Mouse (Mus musculus) layer of hippocampus, postnatal 25 days (tissue): ENCODE results near the gene Barhl1. TPM values are rescaled to one million over a fixed set of nuclear protein-coding genes. Genes with fewer than 3 reads are reported as not detected.

Source experiments
- DNase-seq, 2 experiments: peaks; one replicate each; pipeline ENCODE4 v3.0.0; 2022; ENCODE audit warnings: mixed read lengths in 2 of 2, low spot score in 1 of 2; ENCODE audit errors: extremely low spot score in 1 of 2
- total RNA-seq, 2 experiments: library from RNA; stranded (reverse); gene quantifications; 2 replicates each; pipeline ENCODE4 v1.2.3; 2021

Gene Barhl1
- total RNA-seq, result not detected

DNA sequence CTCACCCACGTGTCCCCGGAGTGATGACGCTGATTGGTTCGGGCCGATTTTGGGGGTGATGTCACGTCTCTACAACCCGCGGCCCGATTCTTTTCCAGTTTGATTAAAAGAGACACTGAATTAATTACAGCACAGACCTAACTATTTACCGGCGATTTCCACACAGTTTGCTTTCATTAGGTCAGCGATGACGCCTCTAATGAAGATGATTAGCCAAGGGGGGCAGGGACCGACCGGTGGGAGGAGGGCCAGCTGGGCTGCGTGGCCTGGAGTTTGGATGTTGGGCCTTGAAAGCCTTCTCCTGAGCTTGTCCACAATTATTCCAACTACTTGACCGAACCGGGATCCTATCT lies at the start of gene Barhl1:
TSS of gene Barhl1 (minus strand) at position 156 of the 353 bp plus-strand sequence.
- DNase-seq, result no peak

GRCm38 (mm10) chr2:28963565-28963964 lies 47.1 kb upstream of the Barhl1 start:
- DNase-seq, result no peak

- DNase-seq, result no peak
These were observed 45.2 kb upstream of the Barhl1 start for GRCm38 (mm10) chr2:28961636-28962035.

- DNase-seq, result no peak
These were observed 44.6 kb upstream of the Barhl1 start for GRCm38 (mm10) chr2:28961024-28961585.

GRCm38 (mm10) chr2:28956874-28957273 lies 40.4 kb upstream of the Barhl1 start:
- no peak for DNase-seq

GRCm38 (mm10) chr2:28954595-28954994 lies 38.1 kb upstream of the Barhl1 start:
- DNase-seq, result no peak

DNA sequence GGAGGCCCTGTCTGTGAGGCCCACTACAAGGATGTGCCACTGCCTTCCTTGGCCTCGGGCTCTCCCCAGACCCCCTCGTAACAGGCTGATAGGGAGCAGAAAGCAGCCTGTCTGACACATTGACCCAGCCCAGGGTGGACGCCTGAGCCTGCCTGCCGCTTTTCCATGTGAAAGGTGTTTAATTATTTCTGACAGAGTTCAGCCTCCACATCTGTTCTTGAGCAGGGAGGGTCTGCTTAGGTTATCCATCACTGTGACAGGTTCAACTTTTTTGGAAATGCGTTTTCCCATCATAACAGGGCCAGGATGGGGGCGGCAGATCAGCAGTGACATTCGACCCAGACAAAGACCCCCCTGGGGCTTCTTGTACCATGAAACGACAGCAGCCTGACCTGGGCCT lies 36.5 kb upstream of the Barhl1 start:
- no peak for DNase-seq

DNA sequence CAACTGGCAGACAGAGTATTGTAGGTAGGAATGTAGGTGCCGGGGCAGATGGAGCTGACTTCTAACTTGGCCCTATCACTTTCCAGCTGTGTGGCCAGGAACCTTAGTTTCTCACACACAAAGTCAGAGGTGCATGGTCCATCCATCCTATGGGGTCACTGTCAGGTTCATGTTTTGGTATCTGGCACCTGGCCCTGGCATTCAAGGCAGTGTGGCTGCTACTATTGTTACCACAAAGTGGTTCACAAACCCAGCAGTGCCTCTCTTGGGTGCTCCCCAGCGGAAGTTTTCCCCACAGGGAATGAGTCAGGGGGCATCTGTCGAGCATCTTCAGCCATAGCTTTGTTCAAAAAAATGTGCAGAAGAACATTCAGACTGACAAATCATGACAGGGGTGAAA lies 29.8 kb upstream of the Barhl1 start:
- no peak for DNase-seq

- no peak for DNase-seq
These were observed 28.9 kb upstream of the Barhl1 start for GRCm38 (mm10) chr2:28945388-28945787.

DNA sequence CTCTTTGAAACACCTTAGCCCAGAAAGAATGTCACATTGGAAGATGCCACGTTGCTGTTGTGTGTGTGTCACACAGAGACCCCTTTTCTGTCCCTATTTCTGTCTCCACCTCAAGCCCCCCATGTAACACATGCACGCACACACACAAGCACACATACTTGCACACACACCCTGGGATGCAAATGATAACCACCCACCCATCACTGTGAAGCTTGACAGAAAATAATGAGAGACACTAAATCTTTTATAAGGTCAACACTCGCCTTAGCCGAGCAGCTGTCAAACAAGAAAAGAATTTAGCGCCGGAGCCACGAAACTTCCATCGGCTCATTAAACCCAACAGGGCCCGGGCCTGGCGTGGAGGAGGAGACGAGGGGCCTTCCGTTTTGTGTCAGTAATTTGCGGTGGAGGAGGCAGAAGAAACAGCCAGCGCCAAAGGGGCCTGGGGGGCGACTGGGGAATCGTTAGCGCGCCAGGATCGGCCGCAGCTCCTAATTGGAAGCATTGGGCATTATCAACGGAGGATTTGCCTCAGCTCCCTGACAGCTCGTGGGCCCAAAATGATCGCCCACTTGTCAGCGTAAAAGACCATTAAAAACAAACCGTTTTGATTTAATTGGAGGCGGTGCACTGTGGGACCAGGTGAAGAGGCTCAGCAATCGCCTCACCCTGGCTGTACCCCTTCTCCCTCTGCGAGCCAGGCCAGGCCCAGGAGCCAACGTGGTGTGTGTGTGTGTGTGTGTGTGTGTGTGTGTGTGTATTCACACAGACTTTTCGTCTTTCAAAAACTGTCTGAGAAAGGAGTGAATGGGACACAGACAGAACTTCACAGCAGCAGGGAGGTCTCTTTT lies 27.4 kb upstream of the Barhl1 start:
- no peak for DNase-seq

- no peak for DNase-seq
These were observed 22.5 kb upstream of the Barhl1 start for GRCm38 (mm10) chr2:28938997-28939396.

DNA sequence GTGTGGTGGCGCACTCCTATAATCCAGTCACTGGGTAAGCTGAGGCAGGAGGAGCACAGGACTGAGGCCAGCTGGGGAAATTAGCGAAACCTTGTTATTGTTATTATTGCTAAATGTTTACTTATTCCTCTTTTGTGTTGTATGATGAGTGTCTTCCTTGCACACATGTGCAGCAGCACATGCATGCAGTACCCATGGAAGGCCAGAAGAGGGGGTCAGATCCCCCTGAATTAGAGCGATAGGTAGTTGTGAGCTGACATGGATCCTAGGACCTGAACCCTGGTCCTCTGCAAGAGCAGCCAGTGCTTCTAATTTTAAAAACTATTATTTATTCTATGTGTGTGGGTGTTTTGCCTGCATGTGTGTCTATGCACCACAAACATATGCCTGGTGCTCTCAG lies 14.1 kb upstream of the Barhl1 start:
- DNase-seq, result no peak

DNA sequence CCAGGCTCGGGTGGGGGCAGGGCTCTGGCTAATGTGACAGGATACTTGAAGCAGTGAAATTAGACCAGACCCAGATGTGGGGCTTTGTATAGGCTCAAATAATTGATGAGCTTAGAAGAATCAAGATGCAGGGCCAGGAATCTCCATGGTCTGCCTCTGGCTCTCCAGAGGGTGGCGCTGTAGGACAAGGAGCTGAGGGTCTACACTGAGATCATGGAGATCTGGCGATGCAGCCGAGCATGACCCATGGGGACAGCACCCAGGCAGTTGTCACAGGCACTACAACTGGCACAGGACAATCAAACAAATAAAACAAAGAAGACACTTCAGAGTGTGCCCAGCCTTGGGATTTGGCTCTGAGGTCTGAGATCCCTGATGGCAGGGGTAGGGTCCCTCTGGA lies 7.4 kb upstream of the Barhl1 start:
- peak; percentile 69 to 95 for DNase-seq

DNA sequence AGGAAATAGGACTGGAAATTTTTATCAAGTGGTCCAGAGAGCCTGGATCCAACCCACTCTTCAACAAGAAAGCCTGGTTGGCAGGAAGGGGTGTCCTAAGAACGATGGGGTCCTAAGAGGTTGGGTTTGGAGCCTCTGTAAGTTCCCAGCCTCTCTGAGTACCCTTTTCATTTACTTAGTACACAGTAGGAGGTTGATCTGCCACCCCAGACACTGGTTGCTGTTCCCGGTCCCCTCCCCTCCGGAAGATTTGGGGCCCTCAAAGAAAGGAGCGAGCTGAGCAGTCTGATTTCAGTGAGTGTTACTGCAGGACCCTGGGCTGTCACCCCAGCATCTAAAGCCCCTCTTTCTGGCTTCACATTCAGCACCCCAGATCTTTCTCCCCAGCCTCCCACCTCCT lies 2.5 kb upstream of the Barhl1 start:
- DNase-seq, result no peak

DNA sequence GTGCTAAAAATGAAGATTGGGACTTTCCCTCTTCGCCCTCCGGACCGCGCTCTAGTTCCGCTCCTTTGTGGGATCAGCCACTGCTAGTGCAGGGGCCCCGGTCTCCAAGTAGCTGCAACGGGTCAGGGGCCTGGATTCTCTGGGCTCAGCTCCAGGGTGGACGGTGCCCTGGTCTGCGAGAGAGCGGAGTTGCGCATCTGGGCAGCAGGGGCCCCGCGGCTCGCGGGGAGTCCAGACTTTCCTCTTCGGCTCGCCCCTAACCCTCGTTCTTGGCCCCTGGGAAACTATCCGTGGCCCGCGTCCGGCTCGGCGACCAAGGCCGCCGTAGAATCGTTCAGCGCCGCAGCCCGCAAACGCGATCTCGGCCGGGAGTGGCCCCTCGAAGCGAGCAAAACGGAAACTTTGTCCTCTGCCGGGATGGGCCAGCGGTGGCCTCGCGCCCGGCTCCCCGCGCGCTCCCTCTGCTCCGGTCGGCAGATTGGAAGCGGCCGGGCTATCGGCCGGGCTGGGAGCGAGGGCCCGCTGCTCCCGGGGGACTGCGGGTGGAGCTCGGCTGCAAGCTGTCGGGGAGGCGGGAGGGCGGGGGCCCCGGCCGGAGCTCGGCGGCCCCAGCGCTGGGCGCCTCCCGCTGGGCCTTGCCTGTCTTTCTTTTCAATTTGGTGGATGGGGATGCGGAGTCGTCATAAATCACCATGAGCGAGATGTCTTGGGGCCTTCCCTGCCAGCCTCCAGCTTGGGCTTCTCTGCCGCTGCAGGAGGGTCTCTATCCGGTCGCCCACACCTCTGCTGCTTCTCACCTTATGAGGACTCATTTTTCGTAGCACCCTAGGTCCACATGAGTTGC lies 1.3 kb upstream of the Barhl1 start:
- no peak for DNase-seq

- no peak for DNase-seq
These were observed 669 bp upstream of the Barhl1 start for GRCm38 (mm10) chr2:28917156-28917517.

GRCm38 (mm10) chr2:28915768-28916512 lies 528 bp downstream of the Barhl1 start:
- no peak for DNase-seq

GRCm38 (mm10) chr2:28915104-28915738 lies 1.2 kb downstream of the Barhl1 start:
- DNase-seq, result no peak

DNA sequence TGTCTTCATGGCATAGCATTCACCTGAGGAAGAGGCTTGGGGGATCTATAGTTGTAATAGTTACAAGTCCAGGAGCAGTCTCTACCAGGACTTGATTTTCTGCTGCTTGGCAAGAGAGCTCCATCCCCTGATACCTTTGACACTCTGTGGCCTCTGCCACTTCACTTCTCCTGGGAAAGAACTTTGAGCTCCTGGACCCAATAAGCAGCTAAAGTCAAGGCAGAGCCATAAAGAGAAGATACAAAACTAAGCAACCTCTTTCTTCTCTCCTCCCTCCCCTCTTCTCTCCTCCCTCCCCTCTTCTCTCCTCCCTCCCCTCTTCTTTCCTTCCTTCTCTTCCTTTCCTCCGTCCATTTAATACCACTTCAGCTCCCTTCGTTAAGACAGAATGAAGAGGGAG lies 2.3 kb downstream of the Barhl1 start:
- DNase-seq, result no peak

DNA sequence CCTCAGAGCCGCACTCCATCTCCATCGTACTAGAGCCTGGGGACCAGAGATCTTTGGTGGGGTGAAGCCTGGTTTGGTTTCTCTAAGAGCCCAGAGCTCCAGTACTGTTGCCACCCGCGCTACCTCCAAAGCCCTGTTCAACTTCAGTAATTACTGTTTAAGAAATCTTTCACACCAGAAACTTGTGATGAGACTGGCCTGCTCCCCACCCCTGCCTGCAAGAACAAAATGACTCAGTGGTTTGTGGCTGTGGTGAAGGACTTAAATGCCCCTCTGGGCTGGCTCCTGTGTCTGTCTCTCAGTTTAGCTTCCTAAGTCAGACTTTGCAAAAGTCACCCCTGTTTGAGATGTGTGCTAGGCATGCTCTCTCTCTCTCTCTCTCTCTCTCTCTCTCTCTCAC lies 3.5 kb downstream of the Barhl1 start:
- DNase-seq, result no peak
